Comparison of ENCODE assay signal across 25 mouse cellular contexts in the genomic region with DNA sequence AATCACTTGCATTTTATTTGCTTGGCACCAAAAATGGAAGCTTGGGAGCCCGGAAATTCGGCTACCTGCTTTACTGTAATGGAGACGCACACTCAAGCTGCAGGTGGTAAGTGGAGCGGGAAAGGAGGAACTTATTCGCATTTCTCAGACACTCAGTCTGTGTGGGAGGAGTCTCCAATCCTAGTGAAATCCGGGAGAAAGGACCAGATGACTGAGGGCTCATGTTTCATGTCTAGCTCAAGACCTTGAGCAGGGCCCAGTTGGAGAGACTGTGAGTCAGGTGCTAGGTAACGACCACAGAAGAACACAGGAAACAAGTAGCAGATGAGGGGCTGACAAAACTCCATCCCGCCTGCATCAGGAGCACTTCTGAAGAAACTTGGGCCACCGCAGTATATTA. TPM values are rescaled to one million over a fixed set of nuclear protein-coding genes. Genes with fewer than 3 reads are reported as not detected.
DNase-seq lines count a peak whose midpoint lies in the region; ATAC-seq and TF ChIP-seq lines count a peak whose summit lies in the region.
"Had no signal": no experiment of that assay in that cellular context is flagged by ENCODE, and none has a peak within 500 bp of the region (broad histone marks: within the 10 kb centered on the region; RNA-seq: fewer than 3 reads in every experiment).

No protein-coding gene starts in this region.

- ATAC-seq in limb, embryonic 11.5 days (ENCODE audit: insufficient number of reproducible peaks, low FRiP score, low TSS enrichment, low read depth) = peak; percentile 35; the same call in 1 of the 2 replicates
- ATAC-seq in stomach, postnatal 0 days (ENCODE audit: low FRiP score, low TSS enrichment) = no peak
- ATAC-seq: forebrain, embryonic 13.5 days; forebrain, embryonic 16.5 days; intestine, postnatal 0 days had no signal

- no peak overlapping the region for H3K27ac ChIP-seq in limb, embryonic 11.5 days (replicated peaks; ENCODE audit: low read depth, low read length)
- no peak overlapping the region for H3K27ac ChIP-seq in limb, embryonic 10.5 days
- H3K27ac ChIP-seq in stomach, postnatal 0 days (replicated peaks) = no peak overlapping the region
- H3K27ac ChIP-seq: forebrain, embryonic 10.5 days; forebrain, embryonic 13.5 days; gastrocnemius, adult 2 months; heart, embryonic 15.5 days; hindbrain, embryonic 12.5 days; hindbrain, embryonic 15.5 days had no signal

- no peaks in the 10 kb centered on the region for H3K27me3 ChIP-seq in limb, embryonic 11.5 days (ENCODE audit: control insufficient read depth, insufficient read depth, low read length)
- H3K27me3 ChIP-seq in limb, embryonic 10.5 days (ENCODE audit: low read depth, poor library complexity, severe bottlenecking) = no peaks in the 10 kb centered on the region
- H3K27me3 ChIP-seq in stomach, postnatal 0 days (ENCODE audit: control insufficient read depth, insufficient read depth, low read length) = no peaks in the 10 kb centered on the region
- H3K27me3 ChIP-seq: forebrain, embryonic 13.5 days; hindbrain, embryonic 12.5 days; hindbrain, embryonic 15.5 days had no signal

- WGBS in limb, embryonic 11.5 days = 52% methylated on average over 9 of the region's 9 CpGs
- 65% methylated on average over 9 of the region's 9 CpGs for WGBS in limb, embryonic 10.5 days
- 62% methylated on average over 9 of the region's 9 CpGs for WGBS in stomach, postnatal 0 days

- no peak overlapping the region for H3K4me2 ChIP-seq in limb, embryonic 11.5 days (ENCODE audit: low read depth, severe bottlenecking)
- no peak overlapping the region for H3K4me2 ChIP-seq in stomach, postnatal 0 days (replicated peaks; ENCODE audit: low read depth)
- H3K4me2 ChIP-seq: forebrain, embryonic 13.5 days; heart, embryonic 12.5 days; heart, embryonic 15.5 days; hindbrain, embryonic 12.5 days; hindbrain, embryonic 15.5 days had no signal

- no peaks in the 10 kb centered on the region for H3K9me3 ChIP-seq in limb, embryonic 11.5 days (ENCODE audit: control insufficient read depth, low read length)
- 0 out of 2 replicates have a peak, but pooled peaks cover 2% of the 10 kb centered on the region for H3K9me3 ChIP-seq in limb, embryonic 10.5 days (replicated peaks)
- H3K9me3 ChIP-seq in stomach, postnatal 0 days (ENCODE audit: control insufficient read depth, low read length) = no peaks in the 10 kb centered on the region; the same call in 1 of the 2 replicates
- H3K9me3 ChIP-seq: forebrain, embryonic 13.5 days; heart, embryonic 15.5 days; hindbrain, embryonic 15.5 days had no signal

- H3K4me1 ChIP-seq in limb, embryonic 11.5 days (ENCODE audit: control insufficient read depth, insufficient read depth, low read length) = no peaks in the 10 kb centered on the region
- peaks cover 12% of the 10 kb centered on the region; the same call in 1 of the 2 replicates for H3K4me1 ChIP-seq in limb, embryonic 10.5 days
- H3K4me1 ChIP-seq in stomach, postnatal 0 days (replicated peaks; ENCODE audit: control insufficient read depth, insufficient read depth) = no peaks in the 10 kb centered on the region
- H3K4me1 ChIP-seq: heart, embryonic 12.5 days had no signal

- no peak overlapping the region for H3K9ac ChIP-seq in limb, embryonic 11.5 days (ENCODE audit: low read length)
- H3K9ac ChIP-seq in stomach, postnatal 0 days (ENCODE audit: low read length) = no peak overlapping the region
- H3K9ac ChIP-seq: forebrain, embryonic 13.5 days; heart, embryonic 12.5 days; heart, embryonic 15.5 days; hindbrain, embryonic 12.5 days; hindbrain, embryonic 15.5 days had no signal

- DNase-seq in limb, embryonic 11.5 days (ENCODE audit: low spot score) = no peak
- DNase-seq in limb, embryonic 10.5 days (ENCODE audit: low spot score) = no peak
- DNase-seq in ES-CJ7 (ENCODE audit: low read depth, low spot score) = peak; percentile 60
- DNase-seq in forelimb bud, embryonic 11.5 days (ENCODE audit: low read depth, low spot score) = peak; percentile 28
- DNase-seq in cerebellum, postnatal 14 days = no peak
- DNase-seq in stomach, postnatal 0 days (ENCODE audit: low spot score) = no peak
- DNase-seq: adrenal gland, postnatal 10 days; adrenal gland, postnatal 36 days; B cell, adult 2 months; cerebellum, adult 18-20 months; cerebellum, adult 9-10 months; cerebellum, postnatal 25 days; gastrocnemius, adult 2 months; gastrocnemius, postnatal 14 days; heart, adult 11 months; heart, postnatal 14 days; heart, postnatal 4 days had no signal

- no peak for TF ChIP-seq EP300 in stomach, postnatal 0 days (optimal IDR thresholded peaks at IDR 0.05)

- no peak for TF ChIP-seq CTCF in stomach, postnatal 0 days (IDR thresholded peaks at IDR 0.05; ENCODE audit: low read depth)

- no peak overlapping the region for H3K4me3 ChIP-seq in limb, embryonic 11.5 days (ENCODE audit: low read depth, low read length)
- no peak overlapping the region for H3K4me3 ChIP-seq in limb, embryonic 10.5 days
- H3K4me3 ChIP-seq in stomach, postnatal 0 days (ENCODE audit: low read depth, low read length) = no peak overlapping the region
- H3K4me3 ChIP-seq: forebrain, embryonic 10.5 days; forebrain, embryonic 13.5 days; gastrocnemius, adult 2 months; heart, embryonic 12.5 days; heart, embryonic 15.5 days; hindbrain, embryonic 12.5 days; hindbrain, embryonic 15.5 days had no signal

- no peaks in the 10 kb centered on the region for H3K36me3 ChIP-seq in limb, embryonic 11.5 days (ENCODE audit: control insufficient read depth, insufficient read depth, low read length)
- H3K36me3 ChIP-seq in limb, embryonic 10.5 days = no peaks in the 10 kb centered on the region
- H3K36me3 ChIP-seq in stomach, postnatal 0 days (ENCODE audit: control insufficient read depth, insufficient read depth, low read length) = no peaks in the 10 kb centered on the region
- H3K36me3 ChIP-seq: forebrain, embryonic 10.5 days; heart, embryonic 12.5 days; heart, embryonic 15.5 days; hindbrain, embryonic 12.5 days; hindbrain, embryonic 15.5 days had no signal

RNA-seq across cellular contexts. Expression of gene Adar, which starts 23.0 kb away (rescaled TPM):
- polyA plus RNA-seq in limb, embryonic 11.5 days (2014; fragmentation: Nextera tagmentation; extraction: Ambion mirVana) = 15.8 and 18.6 TPM in 2 replicates
- polyA plus RNA-seq in limb, embryonic 10.5 days (2016; fragmentation: Nextera tagmentation; extraction: Ambion mirVana) = 15.4 and 17.5 TPM in 2 replicates
- polyA plus RNA-seq in stomach, postnatal 0 days (2015; fragmentation: Nextera tagmentation; extraction: Ambion mirVana) = 8.5 and 8.8 TPM in 2 replicates

Comparison
In these comparisons a context has a peak if more than half of its experiments do, and no peak if none do; other contexts are left out.
1. DNase-seq: peak in ES-CJ7 (single experiment) and forelimb bud, embryonic 11.5 days (single experiment); none in limb, embryonic 11.5 days (single experiment), limb, embryonic 10.5 days (single experiment), cerebellum, postnatal 14 days (0 of 2) and stomach, postnatal 0 days (single experiment).